Mouse (Mus musculus): ENCODE data around the gene Eps8. TPM values are rescaled to one million over a fixed set of nuclear protein-coding genes. Genes with fewer than 3 reads are reported as not detected.

Gene Eps8
- total RNA-seq, 2 experiments from 2014 or later = 10.6 to 11.3 TPM

DNA sequence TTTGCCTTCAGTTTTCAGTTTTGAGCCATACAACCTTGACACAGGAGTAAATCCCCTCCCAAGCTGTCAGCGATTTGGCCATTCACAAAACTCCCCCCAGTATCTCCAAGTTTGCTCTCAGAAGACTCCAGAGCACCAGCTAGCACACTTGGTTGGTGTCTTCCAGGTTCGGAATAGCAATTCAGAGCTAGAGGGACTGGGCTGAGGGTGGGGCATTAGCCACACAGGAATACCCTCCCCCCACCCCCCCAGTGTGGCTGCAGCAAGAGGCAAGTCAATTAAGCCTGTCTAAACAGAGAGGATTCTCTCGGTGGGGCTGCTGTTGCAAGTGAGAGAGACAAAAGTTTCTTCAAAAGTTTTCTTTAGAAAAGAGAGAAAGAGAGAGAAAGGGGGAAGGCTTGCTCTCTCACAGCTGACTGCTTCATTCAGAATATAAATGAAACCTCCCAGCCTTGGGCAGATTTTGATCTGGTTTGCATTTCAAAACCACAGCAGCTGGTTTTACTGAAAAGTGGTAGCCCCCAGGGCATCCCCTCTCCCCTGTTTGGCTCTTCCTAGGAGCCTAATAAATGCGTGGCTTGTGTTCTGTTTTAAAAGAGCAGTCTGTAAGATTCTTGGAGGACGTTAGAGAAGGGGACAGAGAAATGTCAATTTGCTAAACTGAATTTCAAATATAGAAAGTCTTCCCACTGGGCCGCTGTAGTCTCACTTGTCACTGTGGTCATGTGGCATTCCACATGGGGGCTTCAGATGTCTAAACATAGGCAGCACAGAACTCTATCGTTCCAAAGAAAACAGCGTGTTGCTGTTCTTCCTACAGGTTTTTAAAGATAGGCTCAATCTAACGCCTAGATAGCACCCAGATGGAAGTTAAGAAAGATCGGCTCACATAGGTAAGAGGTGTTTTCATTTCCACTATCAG, 112.2 kb downstream of the Eps8 start:
- intact Hi-C loops (cut with DNase I; ENCODE audit: low total_unique reads) = no loop called here
- no peak for DNase-seq

DNA sequence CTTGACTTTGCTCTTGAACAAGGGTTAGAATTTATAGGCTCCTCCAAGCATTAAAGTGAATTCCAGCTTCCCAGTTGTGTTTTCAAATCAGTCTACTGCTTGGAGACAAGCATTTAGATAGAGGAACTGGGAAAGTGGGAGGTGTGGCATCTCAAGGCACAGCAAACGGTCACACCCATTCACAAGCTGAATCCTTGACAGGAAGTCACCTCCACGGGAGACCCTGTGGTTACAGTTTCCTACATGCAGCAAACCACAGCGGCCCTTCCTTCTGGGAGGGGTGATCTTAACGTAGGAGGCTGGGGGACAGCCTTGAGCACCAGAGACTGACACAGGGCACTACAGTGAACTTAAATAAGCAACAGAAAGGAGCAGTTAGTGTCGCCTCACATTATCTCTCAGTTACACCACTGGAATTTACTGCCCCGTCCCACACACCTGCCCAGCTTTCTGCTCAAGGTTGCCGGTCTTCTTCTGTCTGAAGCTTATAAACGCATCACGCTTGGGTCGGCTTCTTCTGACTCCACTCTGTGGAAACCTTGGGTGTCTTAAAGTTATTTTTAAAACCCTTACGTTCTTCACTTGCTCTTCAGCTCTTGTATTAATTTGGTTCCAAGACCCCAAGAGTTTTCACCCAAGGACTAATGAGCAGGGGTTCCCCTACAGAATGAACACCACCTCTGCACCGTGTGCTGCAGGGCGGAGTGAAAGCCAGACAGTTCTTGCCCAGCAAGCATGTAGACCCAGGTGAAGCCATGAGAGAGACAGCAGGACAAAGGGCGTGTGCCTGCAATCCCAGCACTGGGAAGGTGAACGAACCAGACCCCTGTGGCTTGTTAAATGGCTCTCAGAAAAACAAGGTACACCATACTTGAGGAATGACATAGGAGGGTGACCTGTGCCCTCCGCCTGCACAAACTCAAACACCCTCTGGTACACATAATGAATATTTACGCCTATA, 113.2 kb downstream of the Eps8 start:
- intact Hi-C loops (cut with DNase I; ENCODE audit: low total_unique reads) = no loop called here
- no peak for DNase-seq

DNA sequence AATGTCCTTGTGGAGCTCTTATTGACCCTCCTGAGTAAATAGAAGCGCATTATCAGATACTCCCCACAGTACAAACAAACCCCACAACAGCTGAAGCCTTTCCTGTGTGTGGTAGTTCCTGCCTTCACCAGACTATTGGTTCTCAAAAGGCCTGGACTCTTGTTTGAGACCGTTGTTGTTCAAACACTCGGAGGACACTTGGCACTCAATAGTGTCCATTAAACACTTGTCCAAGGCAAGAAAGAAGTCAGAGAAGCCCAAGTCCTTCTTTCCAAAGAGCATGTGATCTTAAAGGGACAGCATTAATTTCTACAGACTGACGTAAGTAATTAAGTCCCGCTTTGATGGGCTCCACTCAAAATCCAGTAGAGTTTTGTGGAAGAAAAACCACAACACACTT, 113.9 kb downstream of the Eps8 start:
- intact Hi-C loops (cut with DNase I; ENCODE audit: low total_unique reads) = no loop called here

GRCm38 (mm10) chr6:137540346-137540745, 114.3 kb downstream of the Eps8 start:
- DNase-seq = no peak
- intact Hi-C loops (cut with DNase I; ENCODE audit: low total_unique reads) = no loop called here

More for the DNA sequence above, 113.9 kb downstream of the Eps8 start:
- no peak for DNase-seq

GRCm38 (mm10) chr6:137539219-137539618, 115.5 kb downstream of the Eps8 start:
- DNase-seq = no peak
- intact Hi-C loops (cut with DNase I; ENCODE audit: low total_unique reads) = no loop called here

DNA sequence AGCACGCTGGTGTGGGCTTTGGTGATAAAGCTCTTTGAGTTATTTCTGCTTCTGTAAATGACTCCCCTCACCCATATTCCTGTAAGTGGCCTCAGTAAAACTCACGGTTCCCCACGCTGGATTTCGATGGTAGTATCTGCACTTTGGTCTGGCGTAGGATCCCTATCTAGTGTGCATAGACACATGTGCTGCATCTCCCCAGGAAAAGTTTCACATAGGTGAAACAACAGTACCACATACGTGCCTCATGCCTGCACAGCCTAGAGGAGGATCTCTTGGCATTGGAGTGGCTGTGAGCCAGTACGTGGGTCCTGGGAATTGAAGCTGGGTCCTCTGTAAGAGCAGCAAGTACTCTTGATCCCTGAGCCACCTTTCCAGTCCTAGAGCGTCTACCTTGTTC, 121.9 kb downstream of the Eps8 start:
- DNase-seq = no peak
- intact Hi-C loops (cut with DNase I; ENCODE audit: low total_unique reads) = no loop called here

DNA sequence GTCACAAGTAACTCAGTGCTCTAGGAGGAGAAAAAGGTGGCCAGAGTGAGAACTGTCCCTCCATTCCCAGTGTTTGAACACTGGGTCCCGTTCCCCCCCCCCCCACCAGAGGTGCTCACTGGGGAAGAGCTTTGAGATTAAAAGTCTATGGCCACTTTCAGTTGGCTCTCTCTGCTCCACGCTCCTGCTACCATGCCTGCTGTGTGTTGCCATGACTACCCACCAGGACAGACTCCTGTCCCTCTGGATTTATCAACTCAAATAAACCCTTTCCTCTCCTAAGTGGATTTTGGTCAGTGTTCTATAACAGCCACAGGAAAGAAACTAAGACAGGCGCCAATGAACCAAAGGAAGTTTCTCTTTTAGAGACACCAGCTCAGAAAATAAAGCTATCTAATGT, 128.9 kb downstream of the Eps8 start:
- intact Hi-C loops (cut with DNase I; ENCODE audit: low total_unique reads) = no loop called here
- DNase-seq = no peak

- intact Hi-C loops (cut with DNase I; ENCODE audit: low total_unique reads) = no loop called here
- no peak for DNase-seq
Observed at GRCm38 (mm10) chr6:137520343-137520704, 134.4 kb downstream of the Eps8 start.

DNA sequence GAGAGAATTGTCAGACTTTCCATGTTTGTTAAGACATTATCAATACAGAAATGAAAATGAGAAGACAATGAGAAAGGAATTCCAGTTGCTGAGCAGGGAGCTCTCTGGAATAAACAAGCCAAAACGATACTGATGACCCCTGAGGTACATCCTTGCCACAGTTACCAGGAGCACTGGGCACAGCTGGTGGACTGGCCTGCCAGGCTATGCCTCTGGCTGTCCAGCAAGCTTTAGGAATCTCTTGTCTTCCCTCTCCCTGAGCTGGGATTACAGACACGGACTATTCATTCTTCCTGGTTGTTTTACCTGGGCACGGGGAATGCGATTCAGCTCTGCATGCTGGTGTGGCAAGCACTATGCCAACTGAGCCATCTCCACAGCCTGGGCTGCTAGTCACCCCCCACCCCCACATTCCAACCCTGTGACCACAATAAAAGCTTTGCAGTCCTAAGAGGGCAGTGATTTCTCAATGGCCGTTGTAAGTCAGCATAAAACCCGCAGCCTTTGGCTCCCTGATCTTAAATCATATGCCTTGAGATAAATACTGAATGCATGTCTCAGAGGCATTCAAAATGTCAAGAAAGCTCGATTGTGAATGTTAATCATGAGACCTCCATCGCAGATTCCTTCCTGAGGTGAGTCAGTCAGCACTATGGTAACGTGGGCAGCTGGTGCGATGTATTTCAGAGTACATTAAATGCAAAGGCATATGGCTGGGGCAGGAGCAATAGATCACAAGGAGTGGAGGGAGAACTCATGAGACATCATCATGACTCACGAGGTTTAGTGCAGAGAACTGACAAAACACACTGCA, 134.9 kb downstream of the Eps8 start:
- DNase-seq = no peak
- intact Hi-C loops (cut with DNase I; ENCODE audit: low total_unique reads) = no loop called here

DNA sequence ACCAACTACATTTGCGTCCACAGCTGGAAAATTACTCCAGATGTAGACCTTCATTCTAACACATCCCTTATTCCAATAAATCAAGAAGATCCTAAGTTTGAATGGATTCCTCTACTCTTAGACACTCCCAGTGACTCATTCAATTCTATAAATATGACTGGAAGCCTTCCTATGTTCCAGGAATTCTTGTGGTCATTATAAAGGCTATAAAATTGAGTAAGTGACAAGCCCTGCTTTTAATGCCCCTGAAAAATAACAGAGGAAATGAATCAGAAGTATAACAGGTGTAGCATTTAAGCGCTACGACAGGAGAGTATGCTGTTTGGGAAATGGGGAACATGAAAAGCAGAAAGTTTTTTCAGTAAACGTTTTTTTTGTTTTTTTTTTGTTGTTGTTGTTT, 139.8 kb downstream of the Eps8 start:
- intact Hi-C loops (cut with DNase I; ENCODE audit: low total_unique reads) = no loop called here
- no peak for DNase-seq

DNA sequence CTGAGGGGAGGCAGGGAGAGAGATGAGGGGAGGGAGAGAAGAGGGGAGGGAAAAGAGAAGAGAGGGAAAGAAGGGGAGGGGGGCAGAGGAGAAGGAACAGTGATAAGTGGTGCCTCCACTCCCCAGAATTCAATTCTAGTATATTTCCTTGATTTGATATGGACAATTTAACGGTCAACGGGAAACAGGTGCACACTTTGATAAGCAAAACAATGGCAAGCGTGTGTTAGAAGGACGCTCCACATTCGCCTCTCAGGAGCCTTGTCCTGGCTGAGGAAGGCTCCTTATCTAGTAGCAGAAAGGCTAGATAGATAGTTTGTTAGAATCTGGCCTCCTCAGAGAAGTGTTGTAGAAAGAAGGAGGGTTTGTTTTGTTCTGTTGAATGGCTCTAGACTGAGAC, 141.9 kb downstream of the Eps8 start:
- DNase-seq = no peak
- intact Hi-C loops (cut with DNase I; ENCODE audit: low total_unique reads) = no loop called here

- intact Hi-C loops (cut with DNase I; ENCODE audit: low total_unique reads) = no loop called here
Observed at GRCm38 (mm10) chr6:137509341-137510045, 145.2 kb downstream of the Eps8 start.

GRCm38 (mm10) chr6:137508936-137509335, 145.7 kb downstream of the Eps8 start:
- DNase-seq = no peak
- intact Hi-C loops (cut with DNase I; ENCODE audit: low total_unique reads) = no loop called here

More at GRCm38 (mm10) chr6:137509341-137510045, 145.2 kb downstream of the Eps8 start:
- no peak for DNase-seq

DNA sequence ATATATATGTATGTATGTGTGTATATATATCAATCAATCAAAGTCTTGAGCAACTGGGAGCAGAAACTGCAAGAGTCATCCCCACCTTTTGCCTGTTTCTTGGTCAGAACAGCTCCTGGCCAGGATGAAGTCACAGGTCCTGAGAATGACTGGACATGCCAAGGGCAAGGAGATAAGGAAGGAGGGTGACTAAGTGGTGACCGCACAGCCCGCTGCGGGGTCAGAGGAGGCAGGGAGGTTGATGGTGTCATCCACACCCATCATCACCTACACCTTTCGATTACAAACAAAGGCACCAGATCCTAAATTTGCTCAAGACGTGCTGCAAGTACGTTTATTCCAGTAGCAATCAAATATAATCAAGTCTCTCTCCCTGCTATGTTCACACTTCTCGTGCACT, 148.1 kb downstream of the Eps8 start:
- intact Hi-C loops (cut with DNase I; ENCODE audit: low total_unique reads) = no loop called here

GRCm38 (mm10) chr6:137505555-137506227, 149.0 kb downstream of the Eps8 start:
- DNase-seq = no peak
- intact Hi-C loops (cut with DNase I; ENCODE audit: low total_unique reads) = no loop called here

More for the DNA sequence above, 148.1 kb downstream of the Eps8 start:
- DNase-seq = no peak

- intact Hi-C loops (cut with DNase I; ENCODE audit: low total_unique reads) = no loop called here
Observed at GRCm38 (mm10) chr6:137504052-137504451, 150.6 kb downstream of the Eps8 start.

GRCm38 (mm10) chr6:137503462-137503861, 151.2 kb downstream of the Eps8 start:
- no peak for DNase-seq
- intact Hi-C loops (cut with DNase I; ENCODE audit: low total_unique reads) = no loop called here

More at GRCm38 (mm10) chr6:137504052-137504451, 150.6 kb downstream of the Eps8 start:
- DNase-seq = no peak

- no peak for DNase-seq
- intact Hi-C loops (cut with DNase I; ENCODE audit: low total_unique reads) = no loop called here
Observed at GRCm38 (mm10) chr6:137503009-137503408, 151.7 kb downstream of the Eps8 start.

Measured in gastrocnemius, postnatal 14 days (tissue).